Mouse (Mus musculus) heart, embryonic 16.5 days (tissue): Measurements from ENCODE around the gene Gpc4. TPM values are rescaled to one million over a fixed set of nuclear protein-coding genes. Genes with fewer than 3 reads are reported as not detected.
A peak's percentile ranks its signal among the peaks of the same experiment; 100 is the strongest.

Experiments used
- ATAC-seq: fragments of 200-750 bp; cut with Nextera tagmentation; replicated peaks from 2 replicates; pipeline ENCODE4 v1.8.0; 2017; ENCODE audit warnings: moderate number of reproducible peaks; ENCODE audit not compliant: insufficient read depth, low FRiP score; ENCODE audit errors: extremely low read depth
- H3K27ac ChIP-seq: fragments of 300-500 bp; sonication (generic); 2 replicates; pipeline ENCODE4 v1.5.1; 2014; ENCODE audit warnings: mild to moderate bottlenecking, low read length, control low read depth, moderate library complexity
- H3K27me3 ChIP-seq: fragments of 300-500 bp; sonication (generic); 2 replicates; pipeline ENCODE4 v1.6.1; 2014; ENCODE audit warnings: low read length, mixed read lengths; ENCODE audit not compliant: control insufficient read depth, insufficient read depth
- H3K36me3 ChIP-seq: fragments of 300-500 bp; sonication (generic); 2 replicates; pipeline ENCODE4 v1.6.1; 2014; ENCODE audit not compliant: control insufficient read depth, insufficient read depth
- H3K4me1 ChIP-seq: fragments of 300-500 bp; sonication (generic); 2 replicates; pipeline ENCODE4 v1.6.1; 2014; ENCODE audit warnings: low read length, mixed read lengths; ENCODE audit not compliant: control insufficient read depth, insufficient read depth
- H3K4me2 ChIP-seq: fragments of 300-500 bp; sonication (generic); 2 replicates; pipeline ENCODE4 v1.6.1; 2014; ENCODE audit warnings: low read depth, mild to moderate bottlenecking, control low read depth, low read length
- H3K4me3 ChIP-seq: fragments of 300-500 bp; sonication (generic); 2 replicates; pipeline ENCODE4 v1.5.1; 2014; ENCODE audit warnings: mild to moderate bottlenecking, control low read depth, low read length
- H3K9ac ChIP-seq: fragments of 300-500 bp; sonication (generic); 2 replicates; pipeline ENCODE4 v1.6.1; 2014; ENCODE audit warnings: low read length, control low read depth
- H3K9me3 ChIP-seq: fragments of 300-500 bp; sonication (generic); replicated peaks from 2 replicates; pipeline ENCODE4 v1.6.1; 2016; ENCODE audit warnings: low read length; ENCODE audit not compliant: control insufficient read depth
- WGBS: fragments of 180-500 bp; shearing (Covaris S2); extraction: QIAGEN DNeasy Blood & Tissue Kit; methylation state at CpG from one replicate; pipeline ENCODE4 v1.1.7; 2014; 5-methylcytosine and 5-hydroxymethylcytosine counted together
- polyA plus RNA-seq: library from polyadenylated mRNA; unstranded; fragments of >200 nt; fragmentation: Nextera tagmentation; extraction: Ambion mirVana; gene quantifications from 2 replicates; pipeline ENCODE4 v1.2.1, GENCODE M21; 2015

Gene Gpc4
- polyA plus RNA-seq, 1 experiment from 2014 or later: 45.6 TPM

GRCm38 (mm10) chrX:52030146-52030545, 134.9 kb downstream of the Gpc4 start:
- Histone ChIP-seq H3K4me1 (0 out of 2 replicates have a peak, but pooled peaks cover 2% of the 10 kb centered on the region), H3K27me3 (no peaks in the 10 kb centered on the region), H3K36me3 (no peaks in the 10 kb centered on the region), H3K9me3 (no peaks in the 10 kb centered on the region), H3K27ac (peak overlapping the region; percentile 4; the same call in 1 of the 2 replicates), H3K4me3 (no peak overlapping the region), H3K9ac (no peak overlapping the region), H3K4me2 (no peak overlapping the region)
- WGBS: 53% methylated on average over 7 of the region's 7 CpGs
- ATAC-seq: no peak

- H3K4me2 ChIP-seq: no peak overlapping the region
- H3K4me3 ChIP-seq: no peak overlapping the region
- no peak for ATAC-seq
- H3K27ac ChIP-seq: no peak overlapping the region
- no peaks in the 10 kb centered on the region for H3K27me3 ChIP-seq
- H3K9me3 ChIP-seq: no peaks in the 10 kb centered on the region
- no peaks in the 10 kb centered on the region for H3K36me3 ChIP-seq
- WGBS: 52% methylated on average over 9 of the region's 9 CpGs
- H3K9ac ChIP-seq: no peak overlapping the region
- peaks cover 3% of the 10 kb centered on the region; the same call in 1 of the 2 replicates for H3K4me1 ChIP-seq
Observed at GRCm38 (mm10) chrX:52017660-52018059, 147.4 kb downstream of the Gpc4 start.

Other genes with a start within 250 kb of the Gpc4 start
- not detected in 2 replicates for gene 1700080O16Rik, start 192.5 kb downstream of the Gpc4 start, polyA plus RNA-seq